Mouse (Mus musculus): Measurements from ENCODE around the gene Rbm6.

- TF ChIP-seq CTCF (IDR thresholded peaks at IDR 0.05; ENCODE audit: low read depth): no peak
- no peak for TF ChIP-seq EP300 (IDR thresholded peaks at IDR 0.05; ENCODE audit: low read depth)
Observed at GRCm38 (mm10) chr9:107906252-107906966, 33.4 kb upstream of the Rbm6 start, which contains the start of gene Mst1r.
